Mouse (Mus musculus) testis, adult 2 months (tissue): Measurements from ENCODE around the gene Slc6a16.

Experiments
- CTCF ChIP-seq: fragments of 200-500 bp; IDR thresholded peaks from 2 replicates; pipeline ENCODE4 v1.5.1; 2012; ENCODE audit warnings: low read depth, mild to moderate bottlenecking, inconsistent platforms, low read length, moderate library complexity; ENCODE audit not compliant: control insufficient read depth, insufficient read depth, insufficient replicate concordance
- POLR2A ChIP-seq: fragments of 200-500 bp; IDR thresholded peaks from 2 replicates; pipeline ENCODE4 v1.6.1; 2012; ENCODE audit warnings: low read depth, mild to moderate bottlenecking, inconsistent platforms, low read length, moderate library complexity; ENCODE audit not compliant: control insufficient read depth

- TF ChIP-seq CTCF: no peak
- no peak for TF ChIP-seq POLR2A
Measured at GRCm38 (mm10) chr7:45198961-45199360, 41.9 kb upstream of the Slc6a16 start.
